Mouse (Mus musculus) neural tube, embryonic 14.5 days (tissue): ENCODE data around the gene Acot2. TPM values are rescaled to one million over a fixed set of nuclear protein-coding genes. Genes with fewer than 3 reads are reported as not detected.
"Not testable (repeated sequence)": the region's sequence is repeated elsewhere in the genome, so short reads cannot be mapped to it uniquely, and the experiment has no call there.

Experiments used
- ATAC-seq: fragments of 200-750 bp; cut with Nextera tagmentation; 2 replicates; pipeline ENCODE4 v1.8.0; 2017; ENCODE audit warnings: low read depth, mild to moderate bottlenecking, moderate TSS enrichment, moderate library complexity
- H3K27ac ChIP-seq: fragments of 300-500 bp; sonication (generic); 2 replicates; pipeline ENCODE4 v1.5.1; 2014; ENCODE audit warnings: low read depth, mild to moderate bottlenecking, control low read depth, low read length, moderate library complexity, mixed read lengths
- H3K27me3 ChIP-seq: fragments of 300-500 bp; sonication (generic); 2 replicates; pipeline ENCODE4 v1.6.1; 2014; ENCODE audit warnings: low read length; ENCODE audit not compliant: control insufficient read depth, insufficient read depth
- H3K36me3 ChIP-seq: fragments of 300-500 bp; sonication (generic); 2 replicates; pipeline ENCODE4 v1.6.1; 2014; ENCODE audit warnings: low read length, mixed read lengths; ENCODE audit not compliant: control insufficient read depth, insufficient read depth
- H3K4me1 ChIP-seq: fragments of 300-500 bp; sonication (generic); 2 replicates; pipeline ENCODE4 v1.6.1; 2014; ENCODE audit warnings: low read length; ENCODE audit not compliant: control insufficient read depth, insufficient read depth
- H3K4me2 ChIP-seq: fragments of 300-500 bp; sonication (generic); 2 replicates; pipeline ENCODE4 v1.6.1; 2014; ENCODE audit warnings: mild to moderate bottlenecking, low read depth, low read length, control low read depth
- H3K4me3 ChIP-seq: fragments of 300-500 bp; sonication (generic); 2 replicates; pipeline ENCODE4 v1.5.1; 2014; ENCODE audit warnings: low read depth, low read length, control low read depth, mixed read lengths
- H3K9ac ChIP-seq: fragments of 300-500 bp; sonication (generic); replicated peaks from 2 replicates; pipeline ENCODE4 v1.6.1; 2014; ENCODE audit warnings: low read depth, mild to moderate bottlenecking, control low read depth, low read length, mixed read lengths
- H3K9me3 ChIP-seq: fragments of 300-500 bp; sonication (generic); 2 replicates; pipeline ENCODE4 v1.6.1; 2016; ENCODE audit warnings: low read length; ENCODE audit not compliant: control insufficient read depth
- WGBS: fragments of 180-500 bp; shearing (Covaris S2); extraction: QIAGEN DNeasy Blood & Tissue Kit; methylation state at CpG from one replicate; pipeline ENCODE4 v1.1.7; 2014; 5-methylcytosine and 5-hydroxymethylcytosine counted together
- polyA plus RNA-seq: library from polyadenylated mRNA; unstranded; fragments of >200 nt; fragmentation: Nextera tagmentation; extraction: Ambion mirVana; gene quantifications from 2 replicates; pipeline ENCODE4 v1.2.1, GENCODE M21; 2014

The Acot2 gene
- 11.3 and 13.7 TPM in 2 replicates for polyA plus RNA-seq

- H3K9me3 ChIP-seq: no peaks in the 10 kb centered on the region
- no peaks in the 10 kb centered on the region for H3K27me3 ChIP-seq
- WGBS: under 1% methylated on average over 65 of the region's 80 CpGs
- no peaks in the 10 kb centered on the region for H3K4me1 ChIP-seq
- peak within 1 kb of the TSS; percentile 58 for H3K4me2 ChIP-seq
- ATAC-seq: peak; percentile 93
- H3K27ac ChIP-seq: peak within 1 kb of the TSS; percentile 86
- peak within 1 kb of the TSS; percentile 58 for H3K4me3 ChIP-seq
- H3K9ac ChIP-seq: peak within 1 kb of the TSS; percentile 71
- H3K36me3 ChIP-seq: no peaks in the 10 kb centered on the region
Observed at GRCm38 (mm10) chr12:83987583-83988441, at the start of gene Acot2. Gene Acot2 (plus strand): TSS chr12:83987861.

DNA sequence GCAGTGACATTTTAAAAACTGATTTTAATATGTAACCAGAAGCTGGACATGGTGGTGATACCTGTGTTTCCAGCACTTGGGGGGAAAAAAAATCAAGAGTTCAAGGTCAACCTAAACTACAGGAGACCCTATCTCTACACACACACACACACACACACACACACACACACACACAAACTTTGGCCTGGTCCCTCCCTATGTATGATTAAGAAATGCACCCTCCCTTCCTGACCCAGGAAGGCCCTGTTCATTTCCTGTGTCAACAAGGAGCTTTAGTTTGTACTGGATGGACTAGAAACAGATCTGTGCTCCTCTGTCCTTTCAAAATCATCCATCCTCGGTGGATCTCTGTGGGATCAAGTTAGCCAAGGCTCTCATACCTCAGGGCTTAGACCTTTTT, 49.1 kb upstream of the Acot2 start:
- WGBS: 65% methylated on average over 1 of the region's 1 CpGs
- ATAC-seq, H3K4me1 ChIP-seq: not testable (repeated sequence)

DNA sequence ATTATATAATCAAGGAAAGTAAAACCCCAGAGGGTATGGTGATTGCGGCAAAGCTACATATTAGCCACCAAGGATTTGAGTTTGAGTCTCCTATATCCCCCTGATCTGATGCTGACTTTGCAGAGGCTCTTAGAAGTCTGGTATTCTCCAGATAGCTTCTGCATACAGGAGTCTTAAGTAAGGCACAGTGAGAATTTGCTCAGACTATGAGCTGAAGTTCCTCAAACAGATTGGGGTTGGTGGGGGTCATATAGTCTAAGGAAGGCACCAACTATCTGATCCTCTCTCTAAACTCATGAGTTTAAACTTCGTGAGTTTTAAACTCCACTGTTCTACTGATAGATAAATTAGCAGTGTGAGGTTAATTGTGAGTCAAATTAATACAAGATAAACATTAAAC, 48.3 kb upstream of the Acot2 start:
- no peak overlapping the region for H3K4me3 ChIP-seq
- H3K9me3 ChIP-seq: no peaks in the 10 kb centered on the region
- WGBS: 74% methylated on average over 2 of the region's 2 CpGs
- H3K27me3 ChIP-seq: no peaks in the 10 kb centered on the region
- no peak for ATAC-seq
- H3K36me3 ChIP-seq: no peaks in the 10 kb centered on the region
- H3K9ac ChIP-seq: no peak overlapping the region
- H3K4me2 ChIP-seq: no peak overlapping the region
- no peak overlapping the region for H3K27ac ChIP-seq
- no peaks in the 10 kb centered on the region for H3K4me1 ChIP-seq

More for the DNA sequence above, 49.1 kb upstream of the Acot2 start:
- H3K9ac ChIP-seq, H3K36me3 ChIP-seq, H3K27ac ChIP-seq, H3K9me3 ChIP-seq, H3K27me3 ChIP-seq, H3K4me3 ChIP-seq, H3K4me2 ChIP-seq: not testable (repeated sequence)

GRCm38 (mm10) chr12:83940031-83940430, 47.6 kb upstream of the Acot2 start:
- WGBS: 78% methylated on average over 4 of the region's 4 CpGs
- no peak overlapping the region for H3K4me2 ChIP-seq
- no peak overlapping the region for H3K27ac ChIP-seq
- H3K9me3 ChIP-seq: no peaks in the 10 kb centered on the region
- no peaks in the 10 kb centered on the region for H3K27me3 ChIP-seq
- no peak overlapping the region for H3K9ac ChIP-seq
- no peaks in the 10 kb centered on the region for H3K4me1 ChIP-seq
- H3K36me3 ChIP-seq: no peaks in the 10 kb centered on the region
- no peak overlapping the region for H3K4me3 ChIP-seq
- ATAC-seq: no peak

DNA sequence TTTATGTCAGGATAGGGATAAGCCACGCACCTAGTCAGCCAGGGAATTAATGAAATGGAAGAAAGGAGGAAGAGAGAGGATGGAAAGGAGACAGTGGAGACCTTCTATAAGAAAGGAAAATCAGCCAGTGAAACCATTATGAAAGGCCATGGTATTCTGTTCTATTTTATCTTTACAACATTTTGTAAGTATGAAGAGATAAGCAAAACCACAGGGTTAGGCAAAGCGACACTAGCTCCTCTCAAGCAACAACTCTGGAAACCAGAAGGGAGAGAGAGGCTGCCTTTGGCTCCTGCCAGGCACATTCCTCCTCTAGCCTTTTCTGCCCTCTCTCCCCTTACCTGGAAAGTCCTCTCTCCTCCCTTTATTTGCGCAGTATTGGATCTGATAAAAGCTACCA, 45.7 kb upstream of the Acot2 start:
- Histone ChIP-seq H3K4me3 (no peak overlapping the region), H3K27me3 (no peaks in the 10 kb centered on the region), H3K4me2 (no peak overlapping the region), H3K36me3 (no peaks in the 10 kb centered on the region), H3K4me1 (no peaks in the 10 kb centered on the region), H3K9ac (no peak overlapping the region), H3K9me3 (no peaks in the 10 kb centered on the region), H3K27ac (no peak overlapping the region)
- WGBS: 90% methylated on average over 3 of the region's 3 CpGs
- no peak for ATAC-seq

DNA sequence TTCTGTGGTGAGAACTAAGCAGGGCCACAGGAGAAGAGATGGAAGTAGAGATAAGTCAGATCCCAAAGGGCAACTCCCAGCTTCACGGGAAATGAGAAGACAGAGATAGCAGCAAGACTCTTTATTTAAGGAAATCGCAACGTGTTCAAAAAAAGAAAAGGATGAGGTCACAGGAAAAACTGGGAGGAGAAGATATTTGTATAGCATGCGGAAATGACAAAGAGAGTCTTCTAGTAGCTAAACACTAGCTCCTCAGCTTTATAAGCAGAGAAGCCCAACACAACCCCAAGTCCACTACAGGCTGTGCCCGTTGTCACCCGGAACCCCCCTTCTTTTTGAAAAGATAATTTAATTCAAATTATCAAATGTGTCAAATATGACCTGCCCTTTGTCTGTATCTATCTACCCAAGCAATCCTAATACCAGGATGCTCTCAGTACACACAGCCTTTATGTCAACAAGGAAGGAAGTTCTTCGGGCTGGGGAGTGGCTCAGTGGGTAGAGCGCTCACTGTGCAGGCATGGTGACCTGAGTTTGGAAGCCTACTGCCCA, 40.3 kb upstream of the Acot2 start:
- WGBS: 90% methylated on average over 8 of the region's 8 CpGs
- Histone ChIP-seq H3K27me3 (no peaks in the 10 kb centered on the region), H3K4me2 (no peak overlapping the region), H3K4me1 (peaks cover 9% of the 10 kb centered on the region), H3K4me3 (no peak overlapping the region), H3K27ac (no peak overlapping the region), H3K36me3 (no peaks in the 10 kb centered on the region), H3K9me3 (no peaks in the 10 kb centered on the region), H3K9ac (no peak overlapping the region)
- ATAC-seq: no peak

DNA sequence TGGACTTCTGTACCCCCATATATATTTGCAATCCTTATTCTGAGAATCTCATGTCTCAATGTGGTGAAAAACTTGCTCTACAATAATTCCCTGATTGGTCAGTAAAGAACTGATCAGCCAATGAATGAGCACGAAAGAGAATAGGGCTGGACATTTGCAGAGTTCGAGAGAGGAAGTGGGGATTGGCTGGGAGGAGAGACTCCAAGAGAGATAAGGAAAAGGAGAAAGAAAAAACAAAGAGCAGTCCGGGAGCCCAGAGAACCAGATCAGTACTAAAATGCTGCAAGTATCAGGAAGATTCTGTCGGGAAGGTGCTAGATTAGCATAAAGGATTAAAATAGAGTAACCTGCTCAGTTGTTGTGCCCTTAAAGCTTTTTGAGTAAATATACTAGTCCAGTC, 38.6 kb upstream of the Acot2 start:
- Histone ChIP-seq H3K36me3 (no peaks in the 10 kb centered on the region), H3K4me3 (no peak overlapping the region), H3K4me1 (peaks cover 12% of the 10 kb centered on the region), H3K4me2 (no peak overlapping the region), H3K9me3 (no peaks in the 10 kb centered on the region), H3K27ac (no peak overlapping the region), H3K27me3 (no peaks in the 10 kb centered on the region), H3K9ac (no peak overlapping the region)
- WGBS: 88% methylated on average over 4 of the region's 4 CpGs
- ATAC-seq: no peak

- peaks cover 12% of the 10 kb centered on the region for H3K4me1 ChIP-seq
- no peak for ATAC-seq
- H3K27me3 ChIP-seq: no peaks in the 10 kb centered on the region
- H3K4me3 ChIP-seq: peak overlapping the region; percentile 82
- peak overlapping the region; percentile 90 for H3K4me2 ChIP-seq
- 34% methylated on average over 11 of the region's 11 CpGs for WGBS
- no peak overlapping the region for H3K27ac ChIP-seq
- no peaks in the 10 kb centered on the region for H3K36me3 ChIP-seq
- peak overlapping the region; percentile 37; the same call in 1 of the 2 replicates for H3K9ac ChIP-seq
- H3K9me3 ChIP-seq: no peaks in the 10 kb centered on the region
Observed at GRCm38 (mm10) chr12:83949776-83950492, 37.7 kb upstream of the Acot2 start.

DNA sequence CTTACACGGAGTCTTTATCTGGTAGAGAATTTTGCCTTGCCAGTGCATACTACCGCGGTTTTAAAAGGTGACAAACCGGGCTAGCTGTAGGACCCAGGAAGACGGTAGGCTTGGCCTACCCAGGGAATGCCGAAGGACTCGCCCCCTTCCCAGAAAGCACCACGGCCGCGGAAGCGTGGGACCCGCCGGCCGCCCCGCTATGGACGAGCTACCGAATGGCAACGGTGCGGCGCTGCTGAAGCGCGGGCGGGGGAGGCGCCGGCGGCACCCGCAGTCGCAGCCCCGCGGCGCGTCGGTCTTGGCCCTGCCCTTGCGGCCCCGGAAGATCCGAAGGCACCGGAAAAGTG, 37.2 kb upstream of the Acot2 start, which contains the start of gene Riox1:
Gene Riox1 (plus strand): TSS at position 116 of the 347 bp plus-strand sequence.
- no peaks in the 10 kb centered on the region for H3K9me3 ChIP-seq
- peak within 1 kb of the TSS; percentile 86 for H3K9ac ChIP-seq
- H3K36me3 ChIP-seq: no peaks in the 10 kb centered on the region
- H3K4me3 ChIP-seq: peak within 1 kb of the TSS; percentile 82
- under 1% methylated on average over 36 of the region's 37 CpGs for WGBS
- H3K4me1 ChIP-seq: peaks cover 12% of the 10 kb centered on the region
- H3K27ac ChIP-seq: peak within 1 kb of the TSS; percentile 81
- peak within 1 kb of the TSS; percentile 90 for H3K4me2 ChIP-seq
- ATAC-seq: peak; percentile 96
- no peaks in the 10 kb centered on the region for H3K27me3 ChIP-seq
